Mouse (Mus musculus) heart, postnatal 0 days (tissue): ENCODE measurements around the gene Filip1l.

Experiments
- CTCF ChIP-seq: IDR thresholded peaks from 2 replicates; pipeline ENCODE4 v1.5.1; 2016; ENCODE audit warnings: antibody characterized with exemption, control low read depth, low read depth
- EP300 ChIP-seq: IDR thresholded peaks from 2 replicates; pipeline ENCODE4 v1.6.1; 2016; ENCODE audit warnings: antibody characterized with exemption, low read depth

- TF ChIP-seq CTCF (no peak), EP300 (no peak)
Measured at GRCm38 (mm10) chr16:57471071-57471470, 118.2 kb downstream of the Filip1l start.
